21 mouse cellular contexts compared by ENCODE assay signal in genomic region chr5:112235806-112236205, GRCm38 (mm10). TPM values are rescaled to one million over a fixed set of nuclear protein-coding genes. Genes with fewer than 3 reads are reported as not detected.
DNase-seq lines count a peak whose midpoint lies in the region; ATAC-seq lines count a peak whose summit lies in the region.
"Had no signal": no experiment of that assay in that cellular context is flagged by ENCODE, and none has a peak within 500 bp of the region (broad histone marks: within the 10 kb centered on the region; RNA-seq: fewer than 3 reads in every experiment).

No protein-coding gene starts in this region.

- H3K4me1 ChIP-seq in forebrain, embryonic 12.5 days, result peaks cover 56% of the 10 kb centered on the region
- peaks cover 24% of the 10 kb centered on the region for H3K4me1 ChIP-seq in forebrain, embryonic 15.5 days
- peaks cover 50% of the 10 kb centered on the region for H3K4me1 ChIP-seq in midbrain, embryonic 12.5 days
- peaks cover 21% of the 10 kb centered on the region; the same call in 1 of the 2 replicates for H3K4me1 ChIP-seq in midbrain, embryonic 16.5 days (ENCODE audit: control insufficient read depth, insufficient read depth, low read length)
- H3K4me1 ChIP-seq in hindbrain, embryonic 14.5 days (replicated peaks; ENCODE audit: control insufficient read depth, insufficient read depth, low read length), result peaks cover 21% of the 10 kb centered on the region

- H3K4me3 ChIP-seq in forebrain, embryonic 12.5 days (replicated peaks), result no peak overlapping the region
- no peak overlapping the region for H3K4me3 ChIP-seq in forebrain, embryonic 15.5 days
- no peak overlapping the region for H3K4me3 ChIP-seq in midbrain, embryonic 12.5 days
- H3K4me3 ChIP-seq in midbrain, embryonic 16.5 days (ENCODE audit: low read depth, low read length), result no peak overlapping the region
- no peak overlapping the region for H3K4me3 ChIP-seq in hindbrain, embryonic 14.5 days (replicated peaks; ENCODE audit: low read length)
- H3K4me3 ChIP-seq: embryonic facial prominence, embryonic 15.5 days; kidney, embryonic 15.5 days; myocyte had no signal

- peak; percentile 92 for DNase-seq in R1 (ENCODE audit: low read depth, low spot score)
- DNase-seq in hindbrain, embryonic 14.5 days (ENCODE audit: low spot score), result no peak
- DNase-seq: adrenal gland, postnatal 10 days; cerebellum, adult 18-20 months; cerebellum, postnatal 25 days; kidney, adult 11 months; kidney, postnatal 36 days; layer of hippocampus, postnatal 36 days; lung, postnatal 4 days; right cerebral cortex, postnatal 4 days; thymus, postnatal 25 days had no signal

- WGBS in forebrain, embryonic 12.5 days, result 68% methylated on average over 5 of the region's 5 CpGs
- WGBS in forebrain, embryonic 15.5 days, result 68% methylated on average over 5 of the region's 5 CpGs
- WGBS in midbrain, embryonic 12.5 days, result 63% methylated on average over 5 of the region's 5 CpGs
- 58% methylated on average over 5 of the region's 5 CpGs for WGBS in midbrain, embryonic 16.5 days
- WGBS in hindbrain, embryonic 14.5 days, result 48% methylated on average over 5 of the region's 5 CpGs

- H3K36me3 ChIP-seq in forebrain, embryonic 12.5 days (replicated peaks), result no peaks in the 10 kb centered on the region
- no peaks in the 10 kb centered on the region for H3K36me3 ChIP-seq in forebrain, embryonic 15.5 days
- H3K36me3 ChIP-seq in midbrain, embryonic 12.5 days, result no peaks in the 10 kb centered on the region
- no peaks in the 10 kb centered on the region for H3K36me3 ChIP-seq in midbrain, embryonic 16.5 days (ENCODE audit: control insufficient read depth, insufficient read depth, low read length)
- H3K36me3 ChIP-seq in hindbrain, embryonic 14.5 days (replicated peaks; ENCODE audit: control insufficient read depth, insufficient read depth), result no peaks in the 10 kb centered on the region
- H3K36me3 ChIP-seq: embryonic facial prominence, embryonic 15.5 days; kidney, embryonic 15.5 days had no signal

- H3K9me3 ChIP-seq in forebrain, embryonic 12.5 days, result no peaks in the 10 kb centered on the region
- no peaks in the 10 kb centered on the region for H3K9me3 ChIP-seq in forebrain, embryonic 15.5 days
- H3K9me3 ChIP-seq in midbrain, embryonic 12.5 days, result no peaks in the 10 kb centered on the region
- no peaks in the 10 kb centered on the region for H3K9me3 ChIP-seq in midbrain, embryonic 16.5 days (replicated peaks; ENCODE audit: control insufficient read depth, low read length, poor library complexity, severe bottlenecking)
- no peaks in the 10 kb centered on the region for H3K9me3 ChIP-seq in hindbrain, embryonic 14.5 days (ENCODE audit: control insufficient read depth, low read length)
- H3K9me3 ChIP-seq: embryonic facial prominence, embryonic 15.5 days; kidney, embryonic 15.5 days had no signal

- H3K27me3 ChIP-seq in forebrain, embryonic 12.5 days, result no peaks in the 10 kb centered on the region
- H3K27me3 ChIP-seq in forebrain, embryonic 15.5 days, result no peaks in the 10 kb centered on the region
- H3K27me3 ChIP-seq in midbrain, embryonic 12.5 days, result no peaks in the 10 kb centered on the region
- no peaks in the 10 kb centered on the region for H3K27me3 ChIP-seq in midbrain, embryonic 16.5 days (ENCODE audit: control insufficient read depth, insufficient read depth, low read depth, low read length)
- no peaks in the 10 kb centered on the region for H3K27me3 ChIP-seq in hindbrain, embryonic 14.5 days (ENCODE audit: control insufficient read depth, insufficient read depth, low read length)

- H3K27ac ChIP-seq in forebrain, embryonic 12.5 days, result peak overlapping the region; percentile 97
- no peak overlapping the region for H3K27ac ChIP-seq in forebrain, embryonic 15.5 days (replicated peaks)
- H3K27ac ChIP-seq in midbrain, embryonic 12.5 days (replicated peaks), result peak overlapping the region; percentile 98
- H3K27ac ChIP-seq in midbrain, embryonic 16.5 days (ENCODE audit: low read length), result no peak overlapping the region
- peak overlapping the region; percentile 90; the same call in 1 of the 2 replicates for H3K27ac ChIP-seq in hindbrain, embryonic 14.5 days
- H3K27ac ChIP-seq: embryonic facial prominence, embryonic 15.5 days; kidney, embryonic 15.5 days had no signal

- no peak overlapping the region for H3K4me2 ChIP-seq in forebrain, embryonic 12.5 days
- H3K4me2 ChIP-seq in forebrain, embryonic 15.5 days (replicated peaks), result no peak overlapping the region
- H3K4me2 ChIP-seq in midbrain, embryonic 12.5 days (replicated peaks), result no peak overlapping the region
- H3K4me2 ChIP-seq in midbrain, embryonic 16.5 days (ENCODE audit: low read length), result no peak overlapping the region
- no peak overlapping the region for H3K4me2 ChIP-seq in hindbrain, embryonic 14.5 days (replicated peaks)
- H3K4me2 ChIP-seq: embryonic facial prominence, embryonic 15.5 days; kidney, embryonic 15.5 days had no signal

- no peak overlapping the region for H3K9ac ChIP-seq in forebrain, embryonic 12.5 days
- no peak overlapping the region for H3K9ac ChIP-seq in forebrain, embryonic 15.5 days (replicated peaks)
- H3K9ac ChIP-seq in midbrain, embryonic 12.5 days (replicated peaks), result no peak overlapping the region
- no peak overlapping the region for H3K9ac ChIP-seq in midbrain, embryonic 16.5 days (ENCODE audit: low read depth, low read length)
- H3K9ac ChIP-seq in hindbrain, embryonic 14.5 days, result no peak overlapping the region
- H3K9ac ChIP-seq: embryonic facial prominence, embryonic 15.5 days; kidney, embryonic 15.5 days had no signal

- ATAC-seq in forebrain, embryonic 12.5 days (ENCODE audit: low FRiP score), result no peak
- ATAC-seq in forebrain, embryonic 15.5 days (replicated peaks), result no peak
- ATAC-seq in midbrain, embryonic 12.5 days (ENCODE audit: low FRiP score, low read depth), result no peak
- ATAC-seq in midbrain, embryonic 16.5 days, result no peak
- no peak for ATAC-seq in hindbrain, embryonic 14.5 days (ENCODE audit: low FRiP score)
- no peak for ATAC-seq in erythroblast, adult 5-6 weeks (replicated peaks; ENCODE audit: low FRiP score, poor library complexity, severe bottlenecking)

RNA-seq across cellular contexts. Expression of gene Cryba4, which starts 16.5 kb away (rescaled TPM):
- 1.2 and 1.4 TPM in 2 replicates for polyA plus RNA-seq in forebrain, embryonic 12.5 days (2016; fragmentation: Nextera tagmentation; extraction: Ambion mirVana)
- 1.6 and 1.8 TPM in 2 replicates for polyA plus RNA-seq in forebrain, embryonic 15.5 days (2015; fragmentation: Nextera tagmentation; extraction: Ambion mirVana)
- polyA plus RNA-seq in midbrain, embryonic 12.5 days (2016; fragmentation: Nextera tagmentation; extraction: Ambion mirVana), result 1.3 and 2.0 TPM in 2 replicates
- 1.0 and 1.6 TPM in 2 replicates for polyA plus RNA-seq in midbrain, embryonic 16.5 days (2015; fragmentation: Nextera tagmentation; extraction: Ambion mirVana)
- polyA plus RNA-seq in hindbrain, embryonic 14.5 days (2014; fragmentation: Nextera tagmentation; extraction: Ambion mirVana), result 1.6 and 3.2 TPM in 2 replicates
- 3.3 TPM in 1 of 2 replicates, not detected in the other for total RNA-seq in erythroblast, adult 5-6 weeks (2015; ENCODE audit: low replicate concordance)
- not detected in 2 replicates for total RNA-seq in erythroblast, adult 5-6 weeks (2017; ENCODE audit: low replicate concordance)
- total RNA-seq: megakaryocyte-erythroid progenitor cell, adult 5-6 weeks had no signal

RNA-seq across cellular contexts. Expression of gene Crybb1, which starts 19.8 kb away (rescaled TPM):
- polyA plus RNA-seq in forebrain, embryonic 12.5 days (2016; fragmentation: Nextera tagmentation; extraction: Ambion mirVana), result 1.2 and 1.3 TPM in 2 replicates
- 5.4 and 5.5 TPM in 2 replicates for polyA plus RNA-seq in forebrain, embryonic 15.5 days (2015; fragmentation: Nextera tagmentation; extraction: Ambion mirVana)
- polyA plus RNA-seq in midbrain, embryonic 12.5 days (2016; fragmentation: Nextera tagmentation; extraction: Ambion mirVana), result 1.3 and 1.9 TPM in 2 replicates
- polyA plus RNA-seq in midbrain, embryonic 16.5 days (2015; fragmentation: Nextera tagmentation; extraction: Ambion mirVana), result 5.1 and 5.8 TPM in 2 replicates
- polyA plus RNA-seq in hindbrain, embryonic 14.5 days (2014; fragmentation: Nextera tagmentation; extraction: Ambion mirVana), result 3.6 and 3.9 TPM in 2 replicates
- not detected in 2 replicates for total RNA-seq in erythroblast, adult 5-6 weeks (2015; ENCODE audit: low replicate concordance)
- not detected in 2 replicates for total RNA-seq in erythroblast, adult 5-6 weeks (2017; ENCODE audit: low replicate concordance)
- total RNA-seq: liver, adult 2 months; megakaryocyte-erythroid progenitor cell, adult 5-6 weeks had no signal
- polyA plus RNA-seq: liver, adult 2 months had no signal

RNA-seq across cellular contexts. Expression of gene Tpst2, which starts 40.7 kb away (rescaled TPM):
- polyA plus RNA-seq in forebrain, embryonic 12.5 days (2016; fragmentation: Nextera tagmentation; extraction: Ambion mirVana), result 27.1 and 28.6 TPM in 2 replicates
- polyA plus RNA-seq in forebrain, embryonic 15.5 days (2015; fragmentation: Nextera tagmentation; extraction: Ambion mirVana), result 28.8 and 29.5 TPM in 2 replicates
- polyA plus RNA-seq in midbrain, embryonic 12.5 days (2016; fragmentation: Nextera tagmentation; extraction: Ambion mirVana), result 29.4 and 31.1 TPM in 2 replicates
- polyA plus RNA-seq in midbrain, embryonic 16.5 days (2015; fragmentation: Nextera tagmentation; extraction: Ambion mirVana), result 26.2 and 34.5 TPM in 2 replicates
- 29.0 and 30.4 TPM in 2 replicates for polyA plus RNA-seq in hindbrain, embryonic 14.5 days (2014; fragmentation: Nextera tagmentation; extraction: Ambion mirVana)
- total RNA-seq in erythroblast, adult 5-6 weeks (2015; ENCODE audit: low replicate concordance), result 11.7 and 14.0 TPM in 2 replicates
- total RNA-seq in erythroblast, adult 5-6 weeks (2017; ENCODE audit: low replicate concordance), result 5.0 and 6.4 TPM in 2 replicates

Comparison
In these comparisons a context has a peak if more than half of its experiments do, and no peak if none do; other contexts are left out.
1. H3K27ac ChIP-seq: peak in forebrain, embryonic 12.5 days (single experiment), midbrain, embryonic 12.5 days (single experiment) and hindbrain, embryonic 14.5 days (single experiment); none in forebrain, embryonic 15.5 days (single experiment) and midbrain, embryonic 16.5 days (single experiment).